Mouse (Mus musculus) CH12.LX (cell line): Measurements from ENCODE around the gene Vti1a. TPM values are rescaled to one million over a fixed set of nuclear protein-coding genes. Genes with fewer than 3 reads are reported as not detected.

Experiments used
- DNase-seq: peaks from one replicate; pipeline ENCODE4 v3.0.0-alpha.2; 2013; ENCODE audit errors: extremely low read depth
- H3K27ac ChIP-seq: 2 replicates; pipeline ENCODE4 v1.5.1; 2012; ENCODE audit warnings: low read depth, mild to moderate bottlenecking, control low read depth, moderate library complexity; ENCODE audit not compliant: insufficient read depth
- H3K27me3 ChIP-seq: replicated peaks from 2 replicates; pipeline ENCODE3; 2012; ENCODE audit warnings: inconsistent platforms
- H3K36me3 ChIP-seq, 2 experiments: replicated peaks in 1 of 2; 2 replicates each; pipeline versions ENCODE3 to v1.6.1; 2012; ENCODE audit warnings: inconsistent platforms in 1 of 2, low read length in 1 of 2, mild to moderate bottlenecking in 1 of 2, mixed read lengths in 1 of 2, moderate library complexity in 1 of 2; ENCODE audit not compliant: control insufficient read depth in 1 of 2, insufficient read depth in 1 of 2
- H3K4me1 ChIP-seq, 2 experiments: 2 replicates each; pipeline ENCODE4 v1.6.1; 2012; ENCODE audit warnings: inconsistent platforms in 1 of 2, moderate library complexity in 1 of 2; ENCODE audit not compliant: insufficient read depth in 2 of 2, control insufficient read depth in 1 of 2
- H3K4me2 ChIP-seq: 2 replicates; pipeline ENCODE4 v1.6.1; 2012; ENCODE audit warnings: low read depth, mild to moderate bottlenecking, control low read depth; ENCODE audit not compliant: poor library complexity, insufficient read depth, severe bottlenecking
- H3K4me3 ChIP-seq, 3 experiments: fragments of 150-350 bp in 1 of 3; sonication (generic) in 1 of 3; replicated peaks in 1 of 3; 2 replicates each; pipeline versions ENCODE3 to v1.5.1; 2011 to 2012; ENCODE audit warnings: low read depth in 2 of 3, low read length in 2 of 3, mild to moderate bottlenecking in 2 of 3, moderate library complexity in 2 of 3, control low read depth in 1 of 3, improper control_type of control experiment in 1 of 3, inconsistent platforms in 1 of 3, mixed read lengths in 1 of 3; ENCODE audit not compliant: poor library complexity in 1 of 3
- H3K79me2 ChIP-seq: replicated peaks from 2 replicates; pipeline ENCODE4 v1.6.1; 2012; ENCODE audit warnings: mild to moderate bottlenecking, moderate library complexity; ENCODE audit not compliant: control insufficient read depth, poor library complexity, insufficient read depth, severe bottlenecking; ENCODE audit errors: extremely low read depth
- H3K9ac ChIP-seq: 2 replicates; pipeline ENCODE4 v1.6.1; 2012; ENCODE audit warnings: low read depth, mild to moderate bottlenecking, control low read depth, moderate library complexity; ENCODE audit not compliant: insufficient read depth
- H3K9me3 ChIP-seq: replicated peaks from 2 replicates; pipeline ENCODE3; 2012; ENCODE audit warnings: low read length, inconsistent platforms, mixed read lengths
- E2F4 ChIP-seq: IDR thresholded peaks from 2 replicates; pipeline ENCODE4 v1.6.1; 2011; ENCODE audit warnings: low read depth, low read length, improper control_type of control experiment; ENCODE audit not compliant: insufficient replicate concordance
- EP300 ChIP-seq: IDR thresholded peaks from 2 replicates; pipeline ENCODE4 v1.6.1; 2011; ENCODE audit warnings: low read length, improper control_type of control experiment
- ETS1 ChIP-seq: conservative IDR thresholded peaks from 2 replicates; pipeline ENCODE4 v1.6.1; 2012; ENCODE audit warnings: low read depth, mild to moderate bottlenecking, inconsistent platforms, low read length, improper control_type of control experiment, moderate library complexity
- GABPA ChIP-seq: IDR thresholded peaks from 2 replicates; pipeline ENCODE4 v1.6.1; 2012; ENCODE audit warnings: low read depth, low read length, improper control_type of control experiment, inconsistent platforms; ENCODE audit not compliant: insufficient replicate concordance
- IRF4 ChIP-seq: IDR thresholded peaks from 2 replicates; pipeline ENCODE4 v1.6.1; 2014; ENCODE audit warnings: low read depth, mild to moderate bottlenecking, inconsistent platforms, low read length, improper control_type of control experiment
- MAX ChIP-seq: IDR thresholded peaks from 2 replicates; pipeline ENCODE4 v1.6.1; 2011; ENCODE audit warnings: low read length, improper control_type of control experiment
- MEF2A ChIP-seq: IDR thresholded peaks from 2 replicates; pipeline ENCODE4 v1.6.1; 2014; ENCODE audit warnings: low read depth, mild to moderate bottlenecking, inconsistent platforms, low read length, improper control_type of control experiment, borderline replicate concordance
- NRF1 ChIP-seq: IDR thresholded peaks from 2 replicates; pipeline ENCODE4 v1.6.1; 2014; ENCODE audit warnings: low read depth, mild to moderate bottlenecking, inconsistent platforms, low read length, improper control_type of control experiment, moderate library complexity
- PAX5 ChIP-seq: IDR thresholded peaks from 2 replicates; pipeline ENCODE4 v1.6.1; 2012; ENCODE audit warnings: low read length, inconsistent platforms, mixed read lengths
- POLR2AphosphoS2 ChIP-seq: IDR thresholded peaks from 2 replicates; pipeline ENCODE4 v1.6.1; 2011; ENCODE audit warnings: low read depth, low read length, improper control_type of control experiment
- RCOR1 ChIP-seq: conservative IDR thresholded peaks from 2 replicates; pipeline ENCODE4 v1.6.1; 2012; ENCODE audit warnings: low read depth, mild to moderate bottlenecking, inconsistent platforms, low read length, improper control_type of control experiment
- TBP ChIP-seq: conservative IDR thresholded peaks from 2 replicates; pipeline ENCODE4 v1.6.1; 2011; ENCODE audit warnings: low read depth, low read length, improper control_type of control experiment
- USF2 ChIP-seq: conservative IDR thresholded peaks from 2 replicates; pipeline ENCODE4 v1.6.1; 2011; ENCODE audit warnings: low read depth, low read length, improper control_type of control experiment
- ZKSCAN1 ChIP-seq: IDR thresholded peaks from 2 replicates; pipeline ENCODE4 v1.6.1; 2012; ENCODE audit warnings: low read depth, inconsistent platforms, low read length, improper control_type of control experiment, borderline replicate concordance
- dilution Hi-C: fragments of 300-500 bp; cut with MboI; formaldehyde crosslinking; loops from 2 replicates; pipeline ENCODE4 v1.14.3; 2020; ENCODE audit warnings: low sequenced_read_pairs; ENCODE audit not compliant: extremely low pct_unique_long_range_greater_than_20kb, extremely low pct_ligation_motif_present
- in situ Hi-C: fragments of 300-500 bp; cut with MboI; formaldehyde crosslinking; loops from 3 replicates; pipeline ENCODE4 v1.14.3; 2019; ENCODE audit warnings: low sequenced_read_pairs, low pct_ligation_motif_present, low pct_unique_long_range_greater_than_20kb, mixed read lengths
- polyA plus RNA-seq: library from polyadenylated mRNA; unstranded; fragments of >175 nt; gene quantifications from 2 replicates; pipeline ENCODE4 v1.2.1, GENCODE M21; 2012; ENCODE audit warnings: low read depth; ENCODE audit not compliant: insufficient read length
- total RNA-seq, 2 experiments: library from RNA; depleted of rRNA; stranded (reverse); fragments of 300-350 nt in 1 of 2; fragments of >200 nt in 1 of 2; gene quantifications; 2 replicates each; pipeline ENCODE4 v1.2.3; 2012 to 2014

Gene Vti1a
- total and polyA plus RNA-seq, 3 experiments: 22.3 to 27.6 (median 23.5) TPM

GRCm38 (mm10) chr19:55469301-55470051 is 153.4 kb downstream of the Vti1a start:
- no peaks in the 10 kb centered on the region for H3K9me3 ChIP-seq
- H3K27ac ChIP-seq: no peak overlapping the region
- in situ Hi-C loops (no loop called here), dilution Hi-C loops (no loop called here)
- H3K79me2 ChIP-seq: no peaks in the 10 kb centered on the region
- peaks cover 0 to 1% of the 10 kb centered on the region in 2 experiments; a peak in 3 of 4 replicates for H3K4me1 ChIP-seq
- no peak overlapping the region for H3K4me3 ChIP-seq
- no peak overlapping the region for H3K4me2 ChIP-seq
- no peak for DNase-seq
- H3K36me3 ChIP-seq: peaks cover 3 to 36% of the 10 kb centered on the region in 2 experiments
- no peaks in the 10 kb centered on the region for H3K27me3 ChIP-seq
- no peak for TF ChIP-seq ZKSCAN1
- no peak for TF ChIP-seq EP300
- H3K9ac ChIP-seq: no peak overlapping the region

DNA sequence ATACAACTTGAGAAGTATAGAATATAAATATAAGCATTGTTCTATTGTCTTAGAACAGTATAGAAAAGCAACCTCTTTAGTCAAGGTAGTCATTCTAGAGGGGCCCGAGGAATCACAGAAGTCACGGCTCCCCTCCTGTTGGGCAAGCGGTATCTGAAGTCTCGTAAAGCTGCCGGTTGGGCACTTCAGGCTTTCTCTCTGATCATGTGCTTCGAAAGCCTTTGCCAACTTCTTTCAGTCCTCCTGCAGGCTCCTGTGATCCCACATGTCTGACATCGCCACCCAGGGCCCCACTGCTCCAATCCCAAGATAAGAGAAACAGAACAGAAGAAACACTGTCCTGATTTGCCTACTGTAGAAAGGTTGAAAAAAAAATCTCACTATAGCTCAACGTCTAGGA is 156.5 kb downstream of the Vti1a start:
- Histone ChIP-seq H3K9ac (no peak overlapping the region), H3K4me3 (no peak overlapping the region), H3K4me1 (no peaks in the 10 kb centered on the region), H3K4me2 (no peak overlapping the region), H3K9me3 (no peaks in the 10 kb centered on the region), H3K79me2 (no peaks in the 10 kb centered on the region), H3K36me3 (peaks cover 3 to 33% of the 10 kb centered on the region in 2 experiments), H3K27ac (no peak overlapping the region), H3K27me3 (no peaks in the 10 kb centered on the region)
- TF ChIP-seq E2F4 (no peak), POLR2AphosphoS2 (no peak), GABPA (no peak), NRF1 (no peak), USF2 (no peak), MAX (no peak), PAX5 (no peak)
- dilution Hi-C loops (no loop called here), in situ Hi-C loops (no loop called here)
- DNase-seq: no peak

DNA sequence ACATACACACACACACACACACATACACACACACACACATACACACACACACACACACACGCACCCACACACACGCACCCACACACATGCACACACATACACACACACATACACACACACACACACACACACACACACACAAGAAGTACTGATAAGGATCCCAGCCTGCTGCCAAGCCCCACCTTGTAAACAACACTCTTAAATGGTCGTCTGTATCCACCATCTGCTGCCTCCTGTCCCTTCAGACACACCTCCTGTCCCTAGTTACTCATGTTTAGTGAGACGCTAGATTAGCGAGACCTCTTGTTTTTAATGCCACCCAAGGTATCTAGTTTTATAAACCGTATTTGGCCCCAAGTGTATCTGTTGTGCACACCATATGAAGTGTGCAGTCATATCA is 158.1 kb downstream of the Vti1a start:
- H3K4me2 ChIP-seq: no peak overlapping the region
- H3K27me3 ChIP-seq: no peaks in the 10 kb centered on the region
- no peak for TF ChIP-seq MEF2A
- TF ChIP-seq NRF1: no peak
- no peak for TF ChIP-seq TBP
- no peak for TF ChIP-seq IRF4
- no peak for TF ChIP-seq RCOR1
- TF ChIP-seq ETS1: no peak
- H3K36me3 ChIP-seq: peaks cover 3 to 39% of the 10 kb centered on the region in 2 experiments
- dilution Hi-C loops (no loop called here), in situ Hi-C loops (no loop called here)
- no peaks in the 10 kb centered on the region for H3K4me1 ChIP-seq
- H3K27ac ChIP-seq: no peak overlapping the region
- no peak overlapping the region for H3K4me3 ChIP-seq
- H3K79me2 ChIP-seq: no peaks in the 10 kb centered on the region
- DNase-seq: no peak
- H3K9me3 ChIP-seq: no peaks in the 10 kb centered on the region
- no peak overlapping the region for H3K9ac ChIP-seq
